Mouse (Mus musculus): ENCODE data around the gene Tmem129. TPM values are rescaled to one million over a fixed set of nuclear protein-coding genes. Genes with fewer than 3 reads are reported as not detected.

The Tmem129 gene
- total and polyA plus RNA-seq, 3 experiments: 40.2 to 51.3 TPM; not detected in 1

DNA sequence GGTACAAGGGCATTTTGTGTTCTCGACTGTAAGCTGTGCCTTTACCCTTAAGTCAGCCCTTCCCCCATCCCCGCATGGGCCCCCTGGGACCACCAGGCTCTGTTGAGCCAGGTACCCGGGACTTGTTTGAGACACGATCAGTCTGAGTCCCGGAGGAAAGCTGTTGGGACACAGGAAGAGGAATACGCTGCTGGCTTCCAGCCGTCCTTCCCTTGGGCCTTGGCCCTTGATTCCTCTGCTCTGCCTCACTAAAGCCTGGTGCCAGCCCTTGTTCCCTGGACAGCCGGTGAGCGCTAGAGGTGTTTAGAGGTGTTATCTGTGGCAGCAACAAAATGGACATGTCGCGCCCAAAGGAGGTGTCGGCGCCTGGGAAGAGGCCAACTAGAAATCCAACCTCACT is 41.8 kb upstream of the Tmem129 start:
- Histone ChIP-seq H3K27me3 (ENCODE audit: control insufficient read depth in 1 of 2, insufficient read depth in 2 of 2, low read length in 2 of 2) (peaks cover 0 to 11% of the 10 kb centered on the region in 2 experiments), H3K9ac (ENCODE audit: control insufficient read depth, low read depth, low read length, poor library complexity, severe bottlenecking) (no peak overlapping the region), H3K4me1 (ENCODE audit: control insufficient read depth in 1 of 2, insufficient read depth in 2 of 2, low read length in 2 of 2) (no peaks in the 10 kb centered on the region), H3K4me3 (ENCODE audit: control insufficient read depth in 1 of 2, insufficient read depth in 1 of 2, low read depth in 2 of 2, low read length in 2 of 2) (no peak overlapping the region), H3K36me3 (ENCODE audit: control insufficient read depth in 1 of 2, insufficient read depth in 2 of 2, low read length in 2 of 2) (no peaks in the 10 kb centered on the region), H3K27ac (ENCODE audit: control insufficient read depth, low read depth, low read length) (no peak overlapping the region), H3K79me2 (ENCODE audit: control insufficient read depth, insufficient read depth, low read length, poor library complexity) (no peaks in the 10 kb centered on the region), H3K9me3 (replicated peaks; ENCODE audit: insufficient read depth, low read length) (no peaks in the 10 kb centered on the region)
- no peak for DNase-seq (ENCODE audit: low read depth, low spot score)
- TF ChIP-seq TAL1 (IDR thresholded peaks at IDR 0.05; ENCODE audit: low read length) (no peak), SMC3 (IDR thresholded peaks at IDR 0.05; ENCODE audit: low read depth, low read length) (no peak), ZNF384 (IDR thresholded peaks at IDR 0.05; ENCODE audit: low read depth, low read length) (no peak), CHD2 (IDR thresholded peaks at IDR 0.05; ENCODE audit: low read length) (no peak), ETS1 (IDR thresholded peaks at IDR 0.05; ENCODE audit: low read depth, low read length) (no peak), SIN3A (IDR thresholded peaks at IDR 0.05; ENCODE audit: low read length) (no peak), ELF1 (IDR thresholded peaks at IDR 0.05; ENCODE audit: low read depth, low read length) (no peak), NRF1 (IDR thresholded peaks at IDR 0.05; ENCODE audit: insufficient read depth, low read depth, low read length, poor library complexity, severe bottlenecking) (no peak), MYB (IDR thresholded peaks at IDR 0.05; ENCODE audit: low read depth, low read length) (no peak), POLR2A (IDR thresholded peaks at IDR 0.05; ENCODE audit: control insufficient read depth in 1 of 2, insufficient read depth in 1 of 2, low read depth in 1 of 2, low read length in 2 of 2, poor library complexity in 1 of 2) (no peak), KAT2A (conservative IDR thresholded peaks at IDR 0.05; ENCODE audit: low read depth, low read length) (no peak), TBP (IDR thresholded peaks at IDR 0.05; ENCODE audit: low read depth, low read length) (no peak), CTCF (IDR thresholded peaks at IDR 0.05 in 2 of 3, conservative IDR thresholded peaks at IDR 0.05 in 1 of 3; ENCODE audit: control insufficient read depth in 1 of 3, insufficient read depth in 1 of 3, low read depth in 2 of 3, low read length in 3 of 3, poor library complexity in 1 of 3, severe bottlenecking in 1 of 3) (no peak), RCOR1 (IDR thresholded peaks at IDR 0.05; ENCODE audit: low read depth, low read length) (no peak), ZC3H11A (IDR thresholded peaks at IDR 0.05; ENCODE audit: low read depth, low read length) (no peak)

DNA sequence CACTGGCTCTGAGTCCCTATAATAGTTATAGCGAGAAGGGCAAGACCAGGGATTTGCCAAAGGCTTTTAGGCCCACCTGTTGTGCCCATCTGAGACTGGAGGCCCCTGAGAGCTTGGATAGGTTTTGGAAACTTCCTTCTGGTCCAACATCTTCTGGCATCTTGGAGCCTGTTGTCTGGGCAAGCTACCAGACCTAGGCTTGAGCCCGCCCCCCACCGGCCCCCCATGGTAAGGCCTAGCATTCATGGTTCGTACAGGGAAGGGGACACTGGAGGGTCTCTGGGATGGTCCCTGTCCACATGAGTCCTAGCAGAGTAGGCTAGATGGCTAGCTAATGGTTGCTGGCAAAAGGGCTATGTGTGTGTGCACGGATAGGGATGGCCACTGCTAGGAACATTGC is 40.5 kb upstream of the Tmem129 start:
- Histone ChIP-seq H3K27ac (ENCODE audit: control insufficient read depth, low read depth, low read length) (no peak overlapping the region), H3K9ac (ENCODE audit: control insufficient read depth, low read depth, low read length, poor library complexity, severe bottlenecking) (no peak overlapping the region), H3K4me3 (ENCODE audit: control insufficient read depth in 1 of 2, insufficient read depth in 1 of 2, low read depth in 2 of 2, low read length in 2 of 2) (no peak overlapping the region), H3K27me3 (ENCODE audit: control insufficient read depth in 1 of 2, insufficient read depth in 2 of 2, low read length in 2 of 2) (peaks cover 2 to 11% of the 10 kb centered on the region in 2 experiments), H3K4me1 (ENCODE audit: control insufficient read depth in 1 of 2, insufficient read depth in 2 of 2, low read length in 2 of 2) (no peaks in the 10 kb centered on the region), H3K9me3 (replicated peaks; ENCODE audit: insufficient read depth, low read length) (no peaks in the 10 kb centered on the region), H3K79me2 (ENCODE audit: control insufficient read depth, insufficient read depth, low read length, poor library complexity) (no peaks in the 10 kb centered on the region), H3K36me3 (ENCODE audit: control insufficient read depth in 1 of 2, insufficient read depth in 2 of 2, low read length in 2 of 2) (no peaks in the 10 kb centered on the region)
- TF ChIP-seq ZNF384 (IDR thresholded peaks at IDR 0.05; ENCODE audit: low read depth, low read length) (no peak), TCF12 (IDR thresholded peaks at IDR 0.05; ENCODE audit: low read depth, low read length) (no peak), E2F4 (IDR thresholded peaks at IDR 0.05; ENCODE audit: borderline replicate concordance, low read depth, low read length) (no peak), GABPA (IDR thresholded peaks at IDR 0.05; ENCODE audit: low read depth, low read length) (no peak), SMC3 (IDR thresholded peaks at IDR 0.05; ENCODE audit: low read depth, low read length) (no peak), CHD1 (IDR thresholded peaks at IDR 0.05; ENCODE audit: low read depth, low read length) (no peak), BHLHE40 (IDR thresholded peaks at IDR 0.05; ENCODE audit: borderline replicate concordance, low read depth, low read length) (no peak), ZKSCAN1 (IDR thresholded peaks at IDR 0.05; ENCODE audit: low read depth, low read length) (no peak), MYC (IDR thresholded peaks at IDR 0.05; ENCODE audit: low read depth, low read length) (no peak), MXI1 (IDR thresholded peaks at IDR 0.05; ENCODE audit: low read depth, low read length) (no peak), RCOR1 (IDR thresholded peaks at IDR 0.05; ENCODE audit: low read depth, low read length) (no peak), ETS1 (IDR thresholded peaks at IDR 0.05; ENCODE audit: low read depth, low read length) (no peak), TAL1 (IDR thresholded peaks at IDR 0.05; ENCODE audit: low read length) (no peak), UBTF (IDR thresholded peaks at IDR 0.05; ENCODE audit: borderline replicate concordance, insufficient read depth, low read depth, low read length) (no peak), MYB (IDR thresholded peaks at IDR 0.05; ENCODE audit: low read depth, low read length) (no peak), POLR2AphosphoS2 (IDR thresholded peaks at IDR 0.05; ENCODE audit: low read length) (no peak), NELFE (IDR thresholded peaks at IDR 0.05; ENCODE audit: low read depth, low read length) (no peak)
- DNase-seq (ENCODE audit: low read depth, low spot score): no peak

Measured in MEL (cell line).